Mouse (Mus musculus) C2C12 (cell line): Measurements from ENCODE around the gene Cnot11. TPM values are rescaled to one million over a fixed set of nuclear protein-coding genes. Genes with fewer than 3 reads are reported as not detected.

Source experiments
- H3K27me3 ChIP-seq: one replicate; pipeline ENCODE4 v1.6.1; 2011; ENCODE audit not compliant: control insufficient read depth, insufficient read depth, insufficient read length
- H3K36me3 ChIP-seq: one replicate; pipeline ENCODE4 v1.6.1; 2011; ENCODE audit not compliant: control insufficient read depth, insufficient read depth
- H3K4me3 ChIP-seq: one replicate; pipeline ENCODE4 v1.5.1; 2011; ENCODE audit warnings: mild to moderate bottlenecking, control low read depth; ENCODE audit not compliant: poor library complexity, insufficient read depth, severe bottlenecking
- H3K79me2 ChIP-seq: one replicate; pipeline ENCODE4 v1.6.1; 2011; ENCODE audit not compliant: control insufficient read depth, insufficient read depth
- H3K79me3 ChIP-seq: one replicate; pipeline ENCODE4 v1.6.1; 2011; ENCODE audit warnings: low read depth, control low read depth
- H3ac ChIP-seq: one replicate; pipeline ENCODE3; 2011; ENCODE audit warnings: low read depth; ENCODE audit not compliant: control insufficient read depth, insufficient read length
- CEBPB ChIP-seq: IDR thresholded peaks from one replicate; pipeline ENCODE4 v1.6.1; 2011; ENCODE audit warnings: low read depth, mild to moderate bottlenecking, control low read depth, moderate library complexity
- CTCF ChIP-seq: IDR thresholded peaks from one replicate; pipeline ENCODE4 v1.5.1; 2011; ENCODE audit not compliant: control insufficient read depth, insufficient read depth, insufficient read length
- FOSL1 ChIP-seq: IDR thresholded peaks from one replicate; pipeline ENCODE4 v1.8.0; 2011; ENCODE audit warnings: mild to moderate bottlenecking, low read length; ENCODE audit not compliant: poor library complexity, insufficient read depth, severe bottlenecking
- MAX ChIP-seq: IDR thresholded peaks from one replicate; pipeline ENCODE4 v1.6.1; 2011; ENCODE audit warnings: mild to moderate bottlenecking, control low read depth
- MYOD1 ChIP-seq: IDR thresholded peaks from one replicate; pipeline ENCODE4 v1.6.1; 2011; ENCODE audit warnings: low read depth; ENCODE audit not compliant: control insufficient read depth, insufficient read length
- MYOG ChIP-seq: IDR thresholded peaks from one replicate; pipeline ENCODE4 v1.6.1; 2011; ENCODE audit not compliant: control insufficient read depth, insufficient read length; ENCODE audit errors: extremely low read depth
- USF1 ChIP-seq: IDR thresholded peaks from one replicate; pipeline ENCODE4 v1.6.1; 2011; ENCODE audit warnings: low read depth, mild to moderate bottlenecking, control low read depth, moderate library complexity
- long read RNA-seq, 2 experiments: library from polyadenylated mRNA; unstranded; transcript quantifications; one replicate each; pipeline ENCODE4 v2.0.0; 2019 to 2020
- polyA plus RNA-seq: library from polyadenylated mRNA; unstranded; fragments of >200 nt; fragmentation: generic; extraction: Trizol; gene quantifications from one replicate; pipeline ENCODE4 v1.2.1, GENCODE M21; 2012; ENCODE audit warnings: missing spikeins

Cnot11 gene
- polyA plus RNA-seq = 20.4 TPM
- long read RNA-seq, experiment 1, transcript Cnot11-201 (7 exons, 3,162 nt) = major isoform, 7 of 7 reads
- long read RNA-seq, experiment 1, partial matches to known transcripts = 0 of 7 reads
- long read RNA-seq, experiment 1, other reads (novel, unspliced or antisense) = 0 of 7 reads
- long read RNA-seq, experiment 2, transcript Cnot11-201 (7 exons, 3,162 nt) = major isoform, 7 of 7 reads
- long read RNA-seq, experiment 2, partial matches to known transcripts = 0 of 7 reads
- long read RNA-seq, experiment 2, other reads (novel, unspliced or antisense) = 0 of 7 reads

DNA sequence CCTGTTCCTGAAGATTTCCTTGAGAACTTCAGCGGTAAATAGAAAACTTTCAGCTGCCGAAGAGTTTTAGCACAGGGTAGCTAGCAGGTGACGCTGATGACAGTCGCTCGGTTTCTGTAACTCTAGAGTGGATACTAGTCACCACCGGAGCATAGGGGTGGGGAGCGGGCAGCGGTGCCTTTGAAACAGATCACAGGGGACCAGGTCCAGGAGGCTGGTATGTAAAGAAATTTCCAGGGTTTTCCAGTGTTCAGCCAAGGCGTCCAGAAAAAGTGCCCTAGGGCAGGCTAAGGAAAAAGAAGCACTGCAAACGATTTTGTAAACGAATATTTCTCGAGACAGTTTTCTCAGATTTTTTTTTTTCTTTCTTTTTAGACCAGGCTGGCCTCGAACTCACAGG lies at the start of gene Cnot11:
TSS of gene Cnot11 (plus strand) at position 162 of the 400 bp plus-strand sequence.
- TF ChIP-seq FOSL1 (no peak), MYOG (no peak), CEBPB (no peak), CTCF (no peak), USF1 (no peak), MYOD1 (no peak), MAX (no peak)
- H3K36me3 ChIP-seq = peaks cover 23% of the 10 kb centered on the region
- no peaks in the 10 kb centered on the region for H3K27me3 ChIP-seq
- peaks cover 36% of the 10 kb centered on the region for H3K79me2 ChIP-seq
- H3K79me3 ChIP-seq = peaks cover 23% of the 10 kb centered on the region
- H3ac ChIP-seq = peak within 1 kb of the TSS; percentile 99
- H3K4me3 ChIP-seq = peak within 1 kb of the TSS; percentile 89

- Histone ChIP-seq H3ac (no peak overlapping the region), H3K79me3 (no peaks in the 10 kb centered on the region), H3K27me3 (peaks cover 16% of the 10 kb centered on the region), H3K79me2 (no peaks in the 10 kb centered on the region), H3K36me3 (no peaks in the 10 kb centered on the region), H3K4me3 (no peak overlapping the region)
- TF ChIP-seq CEBPB = no peak
- TF ChIP-seq CTCF = no peak
- no peak for TF ChIP-seq MAX
- no peak for TF ChIP-seq MYOG
- TF ChIP-seq FOSL1 = no peak
- TF ChIP-seq MYOD1 = no peak
- TF ChIP-seq USF1 = no peak
Measured at GRCm38 (mm10) chr1:39487370-39487769, 47.4 kb upstream of the Cnot11 start.

DNA sequence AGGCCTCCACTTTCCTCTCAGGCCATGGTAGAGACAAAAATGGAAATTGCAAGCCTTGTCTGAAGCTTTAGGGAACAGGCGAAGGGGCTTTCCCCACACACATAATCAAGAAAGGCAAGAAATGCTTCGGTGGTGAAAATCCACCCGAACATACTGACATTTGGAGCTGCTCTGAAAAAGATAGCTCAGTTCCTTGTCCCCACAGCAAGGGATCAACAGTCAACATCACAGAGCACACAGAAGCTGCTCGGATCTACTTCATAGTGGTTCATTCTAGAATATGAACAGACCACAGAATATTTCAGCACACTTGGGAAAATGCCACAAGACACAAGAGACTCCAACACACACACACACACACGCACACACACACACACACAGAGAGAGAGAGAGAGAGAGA lies 41.6 kb upstream of the Cnot11 start:
- Histone ChIP-seq H3K79me2 (no peaks in the 10 kb centered on the region), H3K27me3 (peaks cover 6% of the 10 kb centered on the region), H3ac (no peak overlapping the region), H3K79me3 (no peaks in the 10 kb centered on the region), H3K4me3 (no peak overlapping the region), H3K36me3 (no peaks in the 10 kb centered on the region)
- TF ChIP-seq USF1 (no peak), MYOD1 (no peak), FOSL1 (no peak), CEBPB (no peak), CTCF (no peak), MYOG (no peak), MAX (no peak)

DNA sequence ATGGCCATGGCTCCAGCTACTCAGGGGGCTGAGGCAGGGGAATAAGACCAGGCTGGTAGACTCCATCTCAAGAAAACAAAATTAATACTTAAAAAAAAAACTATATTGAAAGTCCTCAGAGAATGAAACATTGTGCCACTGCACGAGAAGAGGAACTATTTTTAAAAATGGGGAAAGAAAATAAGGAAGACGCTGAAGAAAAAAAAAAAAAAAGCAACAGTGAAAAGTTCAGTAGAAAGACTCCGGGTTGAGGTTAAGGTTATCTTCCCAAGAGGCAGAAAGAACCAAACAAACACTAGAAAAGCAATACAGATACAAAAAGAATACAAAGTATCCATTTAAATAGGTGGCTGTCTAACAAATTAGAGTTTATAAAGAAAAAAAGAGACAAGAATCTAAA lies 41.1 kb upstream of the Cnot11 start:
- Histone ChIP-seq H3K4me3 (no peak overlapping the region), H3K27me3 (peaks cover 6% of the 10 kb centered on the region), H3K79me2 (no peaks in the 10 kb centered on the region), H3K79me3 (no peaks in the 10 kb centered on the region), H3K36me3 (no peaks in the 10 kb centered on the region), H3ac (no peak overlapping the region)
- TF ChIP-seq CTCF (no peak), MYOD1 (no peak), FOSL1 (no peak), MAX (no peak), MYOG (no peak), USF1 (no peak), CEBPB (no peak)

GRCm38 (mm10) chr1:39496995-39497394 lies 37.8 kb upstream of the Cnot11 start:
- Histone ChIP-seq H3K36me3 (no peaks in the 10 kb centered on the region), H3K79me3 (no peaks in the 10 kb centered on the region), H3K79me2 (no peaks in the 10 kb centered on the region), H3ac (no peak overlapping the region), H3K27me3 (peaks cover 13% of the 10 kb centered on the region), H3K4me3 (no peak overlapping the region)
- no peak for TF ChIP-seq FOSL1
- TF ChIP-seq MYOG = no peak
- no peak for TF ChIP-seq CEBPB
- no peak for TF ChIP-seq MAX
- no peak for TF ChIP-seq USF1
- TF ChIP-seq MYOD1 = no peak
- no peak for TF ChIP-seq CTCF
